Mouse (Mus musculus): ENCODE data around the gene Ldb3. TPM values are rescaled to one million over a fixed set of nuclear protein-coding genes. Genes with fewer than 3 reads are reported as not detected.

The Ldb3 gene
- polyA plus RNA-seq, 1 experiment from 2014 or later = 0.31 TPM

DNA sequence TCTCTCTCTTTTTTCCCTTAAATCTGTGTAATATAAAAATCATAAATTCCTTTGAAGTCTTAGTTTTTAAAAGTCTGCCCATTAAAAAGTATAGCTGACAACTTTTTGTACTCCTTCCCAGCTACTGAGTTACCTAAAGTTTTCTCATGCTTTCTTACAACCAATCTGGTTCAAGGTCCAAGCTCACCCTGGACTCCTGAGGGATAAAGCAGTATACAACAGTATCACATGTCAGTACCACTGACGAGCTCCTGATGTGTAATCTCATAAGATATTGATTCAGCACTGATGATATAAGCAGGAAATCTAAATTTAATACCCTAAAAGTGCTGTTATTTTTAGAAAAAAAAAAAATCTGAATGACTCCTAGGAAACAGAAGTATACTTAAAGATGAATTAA, 97.5 kb downstream of the Ldb3 start:
- no peaks in the 10 kb centered on the region for H3K9me3 ChIP-seq (ENCODE audit: control insufficient read depth, low read length)
- no peak overlapping the region for H3K27ac ChIP-seq (ENCODE audit: low read depth, low read length)
- no peak overlapping the region for H3K4me3 ChIP-seq (ENCODE audit: low read length)
- H3K36me3 ChIP-seq (ENCODE audit: control insufficient read depth, insufficient read depth, low read length) = no peaks in the 10 kb centered on the region
- no peak for ATAC-seq (ENCODE audit: low FRiP score, low TSS enrichment)
- 54% methylated on average over 1 of the region's 1 CpGs for WGBS
- no peaks in the 10 kb centered on the region for H3K27me3 ChIP-seq (ENCODE audit: control insufficient read depth, insufficient read depth, low read length)
- no peak overlapping the region for H3K4me2 ChIP-seq (replicated peaks; ENCODE audit: low read depth, low read length)
- H3K9ac ChIP-seq (ENCODE audit: low read depth, low read length) = no peak overlapping the region
- H3K4me1 ChIP-seq (ENCODE audit: control insufficient read depth, insufficient read depth, low read length) = peaks cover 11% of the 10 kb centered on the region; the same call in 1 of the 2 replicates

DNA sequence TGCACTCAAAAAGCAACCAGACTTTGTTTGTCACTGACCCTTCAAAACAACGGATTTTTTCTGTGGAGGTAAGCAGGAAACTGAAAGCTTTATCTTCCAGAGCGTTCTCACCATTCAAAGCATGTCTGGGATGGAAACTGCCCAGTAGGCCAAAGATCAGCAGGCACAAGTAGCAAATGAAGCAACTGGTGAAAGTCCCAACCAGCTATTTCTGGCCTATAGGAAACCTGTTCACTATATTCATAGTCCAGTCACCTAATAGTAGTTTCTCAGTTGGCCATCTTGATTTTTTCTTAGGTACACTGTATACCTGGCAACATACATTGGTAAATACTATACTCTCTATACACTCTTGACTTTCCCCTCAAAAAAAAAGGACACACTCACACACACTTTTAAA, 98.6 kb downstream of the Ldb3 start:
- no peaks in the 10 kb centered on the region for H3K36me3 ChIP-seq (ENCODE audit: control insufficient read depth, insufficient read depth, low read length)
- H3K9ac ChIP-seq (ENCODE audit: low read depth, low read length) = no peak overlapping the region
- peaks cover 11% of the 10 kb centered on the region; the same call in 1 of the 2 replicates for H3K4me1 ChIP-seq (ENCODE audit: control insufficient read depth, insufficient read depth, low read length)
- WGBS = 77% methylated on average over 2 of the region's 2 CpGs
- H3K27ac ChIP-seq (ENCODE audit: low read depth, low read length) = no peak overlapping the region
- H3K4me3 ChIP-seq (ENCODE audit: low read length) = no peak overlapping the region
- no peaks in the 10 kb centered on the region for H3K27me3 ChIP-seq (ENCODE audit: control insufficient read depth, insufficient read depth, low read length)
- no peaks in the 10 kb centered on the region for H3K9me3 ChIP-seq (ENCODE audit: control insufficient read depth, low read length)
- H3K4me2 ChIP-seq (replicated peaks; ENCODE audit: low read depth, low read length) = no peak overlapping the region
- no peak for ATAC-seq (ENCODE audit: low FRiP score, low TSS enrichment)

DNA sequence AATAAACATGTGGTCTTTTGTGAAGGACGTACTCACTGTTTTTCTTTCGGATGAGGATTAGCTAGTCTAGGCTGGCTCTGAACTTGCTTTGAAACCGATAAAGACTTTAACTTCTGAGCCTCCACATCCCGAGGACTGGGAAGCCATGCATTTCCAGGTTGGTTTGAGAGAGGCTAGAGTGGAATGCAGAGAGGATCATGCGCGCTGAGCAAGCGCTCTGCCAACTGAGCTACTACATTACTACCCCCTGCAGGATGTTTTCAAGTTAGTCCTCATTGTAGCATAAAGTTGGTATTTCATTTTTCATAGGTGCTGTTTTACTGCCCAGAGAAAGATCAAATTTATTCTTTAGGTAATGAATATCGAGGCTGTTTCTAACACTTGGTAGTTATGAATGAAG, 102.3 kb downstream of the Ldb3 start:
- Histone ChIP-seq H3K27me3 (ENCODE audit: control insufficient read depth, insufficient read depth, low read length) (no peaks in the 10 kb centered on the region), H3K36me3 (ENCODE audit: control insufficient read depth, insufficient read depth, low read length) (no peaks in the 10 kb centered on the region), H3K27ac (ENCODE audit: low read depth, low read length) (no peak overlapping the region), H3K9ac (ENCODE audit: low read depth, low read length) (no peak overlapping the region), H3K4me2 (replicated peaks; ENCODE audit: low read depth, low read length) (no peak overlapping the region), H3K9me3 (ENCODE audit: control insufficient read depth, low read length) (no peaks in the 10 kb centered on the region), H3K4me3 (ENCODE audit: low read length) (no peak overlapping the region), H3K4me1 (ENCODE audit: control insufficient read depth, insufficient read depth, low read length) (peaks cover 11% of the 10 kb centered on the region; the same call in 1 of the 2 replicates)
- 75% methylated on average over 8 of the region's 8 CpGs for WGBS
- ATAC-seq (ENCODE audit: low FRiP score, low TSS enrichment) = no peak

GRCm38 (mm10) chr14:34483469-34484341, 104.8 kb downstream of the Ldb3 start:
- WGBS = 73% methylated on average over 6 of the region's 6 CpGs
- no peak overlapping the region for H3K27ac ChIP-seq (ENCODE audit: low read depth, low read length)
- no peak overlapping the region for H3K4me3 ChIP-seq (ENCODE audit: low read length)
- H3K9ac ChIP-seq (ENCODE audit: low read depth, low read length) = no peak overlapping the region
- H3K4me2 ChIP-seq (replicated peaks; ENCODE audit: low read depth, low read length) = no peak overlapping the region
- peaks cover under 1% of the 10 kb centered on the region; the same call in 1 of the 2 replicates for H3K4me1 ChIP-seq (ENCODE audit: control insufficient read depth, insufficient read depth, low read length)
- H3K9me3 ChIP-seq (ENCODE audit: control insufficient read depth, low read length) = no peaks in the 10 kb centered on the region
- no peaks in the 10 kb centered on the region for H3K27me3 ChIP-seq (ENCODE audit: control insufficient read depth, insufficient read depth, low read length)
- ATAC-seq (ENCODE audit: low FRiP score, low TSS enrichment) = no peak
- no peaks in the 10 kb centered on the region for H3K36me3 ChIP-seq (ENCODE audit: control insufficient read depth, insufficient read depth, low read length)

Other genes starting within 250 kb of the Ldb3 start
- gene Fam25c, start 233.2 kb downstream of the Ldb3 start, polyA plus RNA-seq (2014; fragmentation: Nextera tagmentation; extraction: Ambion mirVana) = not detected in 2 replicates
- 7.5 and 10.0 TPM in 2 replicates for gene Sncg, start 213.9 kb downstream of the Ldb3 start, polyA plus RNA-seq (2014; fragmentation: Nextera tagmentation; extraction: Ambion mirVana)
- 7.9 and 12.1 TPM in 2 replicates for gene Mmrn2, start 213.2 kb downstream of the Ldb3 start, polyA plus RNA-seq (2014; fragmentation: Nextera tagmentation; extraction: Ambion mirVana)
- 41.7 and 65.8 TPM in 2 replicates for gene Bmpr1a, start 85.3 kb downstream of the Ldb3 start, polyA plus RNA-seq (2014; fragmentation: Nextera tagmentation; extraction: Ambion mirVana)
- not detected in 2 replicates for gene 9230112D13Rik, start 65.9 kb downstream of the Ldb3 start, polyA plus RNA-seq (2014; fragmentation: Nextera tagmentation; extraction: Ambion mirVana)
- gene Opn4, start 11.5 kb upstream of the Ldb3 start, polyA plus RNA-seq (2014; fragmentation: Nextera tagmentation; extraction: Ambion mirVana) = 0.09 and 0.20 TPM in 2 replicates
- 31.5 and 34.1 TPM in 2 replicates for gene Wapl, start 85.2 kb upstream of the Ldb3 start, polyA plus RNA-seq (2014; fragmentation: Nextera tagmentation; extraction: Ambion mirVana)
- gene Grid1, start 231.4 kb upstream of the Ldb3 start, polyA plus RNA-seq (2014; fragmentation: Nextera tagmentation; extraction: Ambion mirVana) = 0.51 and 0.76 TPM in 2 replicates